Mouse (Mus musculus) heart, postnatal 0 days (tissue): ENCODE data around the gene Comtd1.

Experiments used
- CTCF ChIP-seq: IDR thresholded peaks from 2 replicates; pipeline ENCODE4 v1.5.1; 2016; ENCODE audit warnings: antibody characterized with exemption, control low read depth, low read depth
- EP300 ChIP-seq: IDR thresholded peaks from 2 replicates; pipeline ENCODE4 v1.6.1; 2016; ENCODE audit warnings: antibody characterized with exemption, low read depth

DNA sequence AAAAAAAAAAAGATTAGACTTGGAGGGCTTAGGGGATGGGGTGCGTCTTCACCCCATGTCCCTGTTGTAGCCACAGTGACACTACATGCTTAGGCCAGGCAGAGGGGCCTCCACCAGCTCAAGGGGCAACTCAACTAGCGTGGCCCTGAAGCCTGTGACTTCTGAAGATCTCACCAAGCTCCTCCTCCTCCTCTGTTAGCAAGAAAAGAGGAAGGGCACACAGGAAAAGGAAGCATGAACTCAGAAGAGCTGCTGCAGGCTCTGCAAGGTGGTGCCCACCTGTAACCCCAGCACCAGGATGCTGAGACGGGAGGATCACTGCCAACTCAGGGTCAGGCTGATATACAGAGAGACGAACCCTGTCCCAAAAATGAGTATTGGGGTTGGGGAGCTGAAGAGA lies 37.5 kb downstream of the Comtd1 start:
- TF ChIP-seq CTCF (no peak), EP300 (no peak)
